Mouse (Mus musculus) cerebellum, adult 11-12 months (tissue): ENCODE data around the gene C5ar2.
A peak's percentile ranks its signal among the peaks of the same experiment; 100 is the strongest.
"Not testable (repeated sequence)": the region's sequence is repeated elsewhere in the genome, so short reads cannot be mapped to it uniquely, and the experiment has no call there.

Experiments used
- DNase-seq: peaks from one replicate; pipeline ENCODE4 v3.0.0; 2022

Gene C5ar2

DNA sequence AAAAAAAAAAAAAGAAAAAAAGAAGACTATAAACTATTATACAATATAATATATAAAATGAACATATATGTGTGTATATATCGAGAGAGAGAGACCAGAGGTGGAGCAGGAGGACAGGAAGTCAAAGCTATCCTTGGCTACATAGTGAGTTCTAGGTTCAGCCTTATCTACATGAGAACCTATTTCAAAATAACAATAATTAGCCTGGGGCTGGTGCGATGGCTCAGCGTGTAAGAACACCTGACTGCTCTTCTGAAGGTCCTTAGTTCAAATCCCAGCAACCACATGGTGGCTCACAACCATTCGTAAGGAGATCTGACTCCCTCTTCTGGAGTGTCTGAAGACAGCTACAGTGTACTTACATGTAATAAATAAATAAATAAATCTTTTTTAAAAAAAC is 12.0 kb upstream of the C5ar2 start:
- not testable (repeated sequence) for DNase-seq

DNA sequence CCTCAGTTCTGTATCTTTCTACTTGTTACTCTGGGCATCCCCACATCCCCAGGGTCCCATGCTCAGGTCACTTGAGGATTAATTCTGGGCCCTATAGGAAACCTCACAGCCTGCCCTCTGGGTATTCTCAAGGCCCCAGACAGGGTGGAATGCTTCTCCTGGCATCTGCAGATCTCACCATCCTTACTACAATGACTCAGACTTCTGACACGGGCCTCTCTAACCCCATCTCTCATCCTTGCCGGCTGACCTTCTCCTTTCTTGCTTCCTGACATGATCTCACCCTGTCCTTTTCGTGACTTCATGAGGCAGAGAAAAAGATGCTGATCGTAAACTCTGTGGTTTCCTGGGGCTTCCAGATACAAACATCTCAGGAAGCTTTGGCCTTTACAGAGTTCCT is 10.2 kb upstream of the C5ar2 start:
- no peak for DNase-seq

DNA sequence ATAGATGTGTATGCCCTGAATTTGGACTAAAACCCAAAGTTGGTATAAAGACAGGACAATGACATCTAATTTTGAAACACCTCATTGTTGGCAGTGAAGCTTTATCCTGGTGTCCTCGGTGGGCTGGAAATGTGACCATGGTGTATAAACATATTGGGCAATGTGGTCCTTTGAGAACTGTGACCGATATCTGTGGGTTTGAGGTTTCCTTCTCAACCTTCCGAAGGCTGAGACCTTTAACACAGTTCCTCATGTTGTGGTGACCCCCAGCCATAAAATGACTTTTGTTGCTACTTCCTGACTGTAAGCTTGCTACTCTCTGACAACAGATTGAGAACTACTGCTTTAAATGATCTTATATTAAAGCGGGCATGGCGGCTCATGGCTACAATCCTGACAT is 6.7 kb upstream of the C5ar2 start:
- DNase-seq, result no peak

DNA sequence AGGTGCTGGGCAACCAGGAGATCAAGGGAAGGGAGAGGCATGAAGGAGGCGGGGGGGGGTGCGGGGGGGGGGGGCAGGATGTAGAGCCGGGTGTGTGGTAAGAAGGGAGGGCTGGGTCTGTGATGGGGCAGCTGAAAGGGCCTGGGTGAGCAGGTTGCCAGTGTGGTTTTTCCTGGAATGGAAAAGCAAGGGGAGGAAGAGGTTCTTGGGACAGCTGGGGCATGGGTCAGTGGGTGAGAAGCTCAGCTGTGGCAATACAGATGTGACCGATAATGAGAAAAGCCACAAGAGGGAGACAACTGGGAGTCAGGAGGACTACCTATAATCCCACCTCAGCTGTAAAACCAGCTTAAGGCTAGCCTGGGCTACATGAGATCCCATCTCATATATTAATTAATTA is 2.0 kb upstream of the C5ar2 start:
- no peak for DNase-seq

DNA sequence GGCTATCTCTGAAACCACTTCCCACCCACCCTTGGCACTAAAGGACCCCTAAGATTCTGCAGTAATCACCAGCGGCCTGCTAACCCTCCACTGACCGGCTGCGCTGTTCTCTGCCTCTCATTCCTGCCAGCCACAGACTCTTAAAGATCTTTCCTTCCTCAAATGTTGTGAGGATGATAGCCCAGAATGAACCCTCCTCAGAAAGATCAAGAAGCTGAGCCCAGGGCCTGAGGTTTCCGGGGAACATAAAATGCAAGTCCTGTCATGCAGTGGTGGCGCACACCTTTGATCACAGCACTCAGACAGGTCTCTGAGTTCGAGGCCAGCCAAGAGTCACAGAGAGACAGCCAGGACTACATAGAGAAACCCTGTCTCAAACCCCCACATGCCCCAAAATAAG is 1.8 kb downstream of the C5ar2 start:
- DNase-seq, result no peak

DNA sequence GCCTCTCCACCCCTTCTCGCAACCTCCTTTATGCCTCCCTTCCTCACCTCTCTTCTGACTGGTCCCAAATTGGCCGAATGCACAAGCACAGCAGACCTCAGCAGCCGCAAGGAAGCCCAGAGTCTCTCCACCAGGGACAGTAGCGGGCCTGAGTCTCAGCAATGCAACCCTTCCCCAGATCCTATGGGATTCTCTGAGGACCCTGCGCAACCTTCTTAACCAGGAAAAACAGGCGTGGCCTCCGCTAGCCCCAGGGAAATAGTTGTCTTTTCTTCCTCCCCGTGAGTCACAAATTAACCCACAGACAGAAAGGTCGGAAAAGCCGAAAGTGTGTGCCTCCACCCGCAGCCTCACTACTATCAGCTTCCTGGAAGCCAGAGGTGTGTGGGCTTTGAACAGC is 2.2 kb downstream of the C5ar2 start:
- DNase-seq, result no peak

DNA sequence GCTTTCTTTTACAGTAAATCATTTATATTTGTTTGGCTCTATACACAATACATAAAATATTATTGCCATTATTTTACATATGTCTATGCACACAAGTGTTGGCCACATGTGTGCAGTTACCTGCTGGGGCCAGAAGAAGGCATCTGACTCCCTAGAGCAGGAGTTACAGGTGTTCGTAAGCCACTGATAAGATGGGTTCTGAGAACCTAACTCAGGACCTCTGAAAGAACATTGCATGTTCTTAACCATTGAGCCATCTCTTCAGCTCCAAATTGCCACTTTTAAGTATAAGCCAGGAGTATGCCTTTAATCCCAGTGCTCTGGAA is 3.0 kb downstream of the C5ar2 start:
- DNase-seq, result no peak

DNA sequence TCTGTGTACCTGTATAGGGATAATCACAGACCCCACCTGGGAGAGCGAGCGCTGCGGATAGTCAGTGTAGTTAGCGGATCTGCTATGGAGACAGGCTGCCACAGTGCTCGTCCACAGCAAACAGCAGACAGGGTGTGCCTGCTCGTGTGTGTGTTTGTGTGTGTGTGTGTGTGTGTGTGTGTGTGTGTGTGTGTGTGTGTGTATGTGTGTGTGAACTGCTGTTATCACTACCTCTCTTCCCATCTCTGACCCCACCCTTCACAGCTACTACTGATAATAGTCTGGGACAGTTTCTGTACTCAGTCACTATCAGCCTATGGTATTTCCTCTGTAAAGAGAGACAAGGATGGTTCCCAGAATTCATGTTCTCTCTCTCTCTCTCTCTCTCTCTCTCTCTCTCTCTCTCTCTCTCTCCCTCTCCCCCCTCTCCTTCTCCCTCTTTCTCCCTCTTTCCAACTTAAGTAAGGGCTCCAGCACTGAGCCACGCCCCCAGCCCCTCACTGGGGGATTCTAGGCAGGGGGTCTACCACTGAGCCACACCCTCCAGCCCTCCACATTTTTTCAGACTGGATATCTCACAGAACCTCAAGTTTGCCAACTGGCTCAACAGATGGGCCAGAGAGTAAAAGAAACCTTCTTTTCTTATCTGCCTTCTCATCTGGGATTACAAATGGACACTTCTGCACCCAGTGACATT is 3.5 kb downstream of the C5ar2 start:
- DNase-seq, result no peak

DNA sequence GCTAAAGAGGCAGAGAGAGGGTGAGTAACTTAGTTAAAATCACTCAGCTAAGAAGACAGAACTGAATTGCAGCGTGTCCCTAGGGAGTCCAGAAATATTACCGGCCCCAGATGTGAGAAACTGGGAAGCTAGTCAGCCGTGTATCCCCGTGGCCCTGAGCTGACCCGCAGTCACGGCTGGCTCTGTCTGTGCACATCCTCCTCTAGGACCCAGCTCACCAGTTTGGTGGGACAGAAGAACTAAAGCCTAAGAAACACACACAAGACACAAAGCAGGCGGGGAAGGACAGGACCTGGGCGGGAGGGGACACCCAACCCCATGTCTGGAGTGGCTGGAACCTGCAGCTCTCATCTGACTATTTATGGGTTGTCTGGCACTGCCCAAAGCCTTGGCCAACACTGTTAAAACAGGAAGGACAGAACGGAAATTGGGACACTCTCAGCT is 4.4 kb downstream of the C5ar2 start:
- peak; percentile 79 for DNase-seq

DNA sequence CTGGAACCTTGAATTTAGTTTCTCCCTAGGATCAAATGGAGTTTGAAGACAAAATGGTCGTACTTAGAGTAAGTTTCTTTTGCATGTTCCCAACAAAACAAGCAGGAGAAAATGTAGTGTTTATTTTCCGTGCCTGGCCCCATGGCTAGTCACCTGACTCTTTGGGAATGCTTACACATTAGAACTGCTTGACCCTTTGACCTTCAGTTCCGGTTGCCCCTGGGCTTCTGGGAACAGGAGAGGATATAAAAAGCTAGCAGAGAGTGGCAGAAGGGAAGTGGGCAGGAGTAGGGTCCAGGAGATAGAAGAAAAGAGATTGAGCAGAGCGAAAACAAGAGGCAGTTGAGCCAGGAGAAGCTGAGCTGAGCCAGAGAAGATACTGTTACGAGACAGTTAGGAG is 14.1 kb downstream of the C5ar2 start:
- DNase-seq, result no peak

DNA sequence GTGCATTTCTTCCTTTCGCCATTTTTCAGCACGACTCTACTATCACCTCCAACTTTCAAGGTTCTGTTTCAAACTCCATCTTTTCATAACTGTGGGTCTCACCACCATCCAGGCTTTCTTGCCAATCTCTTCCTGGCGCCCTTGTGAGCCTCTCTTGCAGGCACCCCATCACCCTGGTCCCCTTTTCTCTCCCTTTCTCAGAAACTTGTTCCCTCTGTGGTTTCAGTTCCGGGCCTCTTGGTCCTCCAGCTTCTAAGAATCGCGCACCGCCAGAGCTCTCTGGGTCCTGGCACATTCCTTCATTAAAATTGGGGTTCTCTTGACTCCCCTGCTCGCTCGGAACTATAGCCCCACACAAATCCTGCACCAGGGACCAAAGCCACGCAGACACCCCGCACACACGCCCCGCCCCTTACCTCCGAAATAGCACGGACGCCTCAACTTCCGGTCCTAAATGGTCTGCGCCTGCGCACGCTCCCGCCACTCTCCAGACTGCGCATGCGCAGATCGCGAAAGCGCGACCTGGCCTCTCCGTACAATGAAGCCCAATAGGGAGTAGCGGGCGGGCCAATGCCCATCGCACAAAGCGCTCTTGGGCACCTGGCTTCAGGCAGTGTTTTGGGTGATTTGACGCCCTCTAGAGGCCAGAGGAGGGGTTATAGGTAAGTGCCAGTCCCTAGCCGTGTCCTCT is 22.2 kb downstream of the C5ar2 start, which contains the start of gene Dhx34:
TSS of gene Dhx34 (minus strand) at position 456 of the 691 bp plus-strand sequence.
- peak; percentile 97 for DNase-seq

DNA sequence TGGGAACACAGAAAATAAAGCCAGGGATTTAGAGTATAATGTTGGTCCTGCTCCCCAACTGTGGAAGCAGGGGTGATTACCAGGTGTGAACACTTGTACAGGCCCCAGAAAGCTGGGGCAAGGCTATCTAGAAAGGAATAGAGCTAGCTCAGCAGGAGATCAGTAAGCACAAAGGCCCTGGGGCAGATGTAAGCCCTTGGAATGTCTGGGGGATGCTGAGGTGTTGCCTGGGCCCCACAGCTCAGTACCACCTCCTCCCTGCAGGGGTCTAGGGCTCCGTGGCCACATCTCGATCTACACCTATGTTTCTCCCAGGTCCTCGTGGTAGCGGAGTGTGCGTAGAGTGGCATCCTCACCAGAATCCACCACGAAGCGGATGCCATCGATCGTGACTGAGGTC is 30.0 kb downstream of the C5ar2 start:
- no peak for DNase-seq

DNA sequence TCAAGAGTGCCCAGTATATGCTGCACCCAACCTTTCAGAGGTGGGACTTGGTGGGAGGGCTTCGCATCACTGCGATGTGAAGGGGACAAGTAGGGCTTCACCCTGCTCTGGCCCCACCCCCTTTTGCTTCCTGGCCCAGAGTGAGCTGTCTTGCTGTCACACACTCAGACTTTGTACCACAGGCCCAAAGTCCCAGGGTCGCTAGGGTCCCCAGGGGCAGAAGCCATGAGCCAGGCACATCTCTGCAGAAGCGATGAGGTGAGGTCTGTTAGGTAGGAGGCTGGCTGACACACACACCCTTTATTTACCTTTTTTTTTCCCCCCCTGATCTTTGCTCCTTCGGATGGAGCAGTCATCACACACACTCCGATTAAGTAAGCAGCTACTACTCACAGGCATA is 30.8 kb downstream of the C5ar2 start:
- no peak for DNase-seq

DNA sequence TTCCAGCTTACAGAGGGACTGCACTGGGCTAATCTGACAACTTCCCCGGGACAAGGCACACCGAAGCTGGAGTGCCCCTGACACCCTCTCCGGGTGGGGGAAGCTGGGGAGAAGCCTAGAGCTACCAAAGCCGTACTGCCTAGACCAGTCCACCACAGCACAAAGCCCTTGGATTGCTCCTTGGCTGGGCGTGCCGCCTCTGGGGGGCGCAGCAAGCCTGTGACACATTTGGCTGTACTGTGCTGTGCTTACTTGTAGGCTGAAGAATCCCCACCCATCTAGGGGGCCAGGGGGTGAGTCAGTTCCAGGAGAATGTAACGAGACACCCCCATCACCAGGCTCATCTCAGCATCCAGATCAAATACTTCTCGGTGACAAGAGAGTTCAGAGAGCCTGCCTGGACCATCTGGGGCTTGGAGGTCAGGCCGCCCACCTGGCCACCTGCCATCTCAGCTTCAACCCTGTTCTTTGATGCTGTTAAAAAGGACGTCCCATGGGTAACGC is 33.0 kb downstream of the C5ar2 start:
- DNase-seq, result no peak

DNA sequence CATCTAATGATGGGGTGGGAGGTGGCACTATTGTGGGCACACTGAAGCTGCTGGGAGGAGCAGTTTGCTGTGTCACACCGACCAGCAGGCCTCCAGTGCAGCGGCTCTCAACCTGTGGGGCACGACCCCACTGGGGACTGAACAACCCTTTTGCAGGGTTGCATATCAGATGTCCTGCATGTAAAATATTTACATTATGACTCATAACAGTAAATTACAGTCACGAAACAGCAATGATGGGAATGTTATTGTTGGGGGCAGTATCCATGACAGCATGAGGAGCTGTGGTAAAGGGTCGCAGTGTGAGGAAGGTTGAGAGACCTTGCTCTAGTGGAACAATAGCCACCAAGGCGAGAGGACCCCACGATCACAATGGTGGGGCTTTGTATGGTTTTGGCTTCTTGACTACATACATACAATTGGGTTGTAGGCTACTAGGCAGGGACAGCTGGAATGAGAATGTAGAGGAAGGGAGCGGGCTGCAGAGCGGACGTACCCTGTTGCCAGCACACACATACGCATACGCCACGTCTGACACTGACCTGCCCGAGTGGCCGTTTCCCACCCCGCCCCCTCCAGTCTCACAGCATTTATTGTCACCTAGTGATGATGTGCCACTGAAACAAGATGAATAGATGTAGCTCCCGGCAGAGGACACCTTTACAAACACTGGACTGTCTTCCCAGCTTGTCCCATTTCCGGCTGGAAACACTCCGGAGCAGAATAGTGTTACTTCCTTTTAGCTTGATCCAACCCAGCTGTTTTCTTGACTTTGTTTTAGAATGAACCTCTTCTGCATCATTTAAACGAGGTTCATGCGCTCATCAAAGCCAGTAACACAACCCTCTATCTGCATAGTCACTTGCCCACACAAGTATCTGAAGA is 34.9 kb downstream of the C5ar2 start:
- no peak for DNase-seq

DNA sequence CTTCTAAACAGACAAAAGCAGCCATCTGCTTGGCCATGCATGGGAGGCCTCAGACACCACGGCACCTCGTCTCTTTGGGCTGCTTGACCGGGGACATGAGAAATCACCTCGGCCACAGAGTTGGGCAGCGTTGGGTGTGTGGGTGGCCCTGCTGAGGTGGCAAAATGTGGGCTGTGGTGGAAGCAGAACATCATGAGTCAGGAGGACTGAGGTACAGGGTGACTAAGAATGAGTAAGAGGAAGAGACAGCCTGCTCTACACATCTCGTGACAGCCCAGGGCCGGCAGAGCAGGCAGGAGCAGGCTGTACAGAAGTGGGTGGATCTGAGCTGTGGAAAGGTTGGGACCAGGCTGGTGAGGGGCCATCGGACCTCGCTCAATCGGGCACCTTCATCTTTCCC is 36.5 kb downstream of the C5ar2 start:
- no peak for DNase-seq

DNA sequence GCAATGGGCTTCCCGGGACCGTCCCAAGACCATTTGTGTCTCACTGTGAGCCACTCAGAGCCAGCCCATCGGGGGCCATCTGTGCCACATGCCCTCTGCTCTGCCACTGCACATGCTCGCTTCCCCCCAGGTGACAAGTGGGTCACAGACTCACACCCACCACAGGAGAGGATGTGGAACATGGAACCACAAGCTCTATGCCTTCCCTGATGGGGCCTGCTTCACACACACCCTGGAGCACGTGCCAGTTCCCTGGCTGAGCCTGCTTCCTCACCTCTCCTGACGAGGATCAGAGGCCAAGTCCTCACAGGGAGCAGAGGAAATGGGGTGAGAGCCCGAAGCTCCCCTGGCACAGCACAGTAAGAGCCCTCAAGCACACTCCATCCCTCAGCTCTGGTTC is 36.9 kb downstream of the C5ar2 start:
- no peak for DNase-seq

DNA sequence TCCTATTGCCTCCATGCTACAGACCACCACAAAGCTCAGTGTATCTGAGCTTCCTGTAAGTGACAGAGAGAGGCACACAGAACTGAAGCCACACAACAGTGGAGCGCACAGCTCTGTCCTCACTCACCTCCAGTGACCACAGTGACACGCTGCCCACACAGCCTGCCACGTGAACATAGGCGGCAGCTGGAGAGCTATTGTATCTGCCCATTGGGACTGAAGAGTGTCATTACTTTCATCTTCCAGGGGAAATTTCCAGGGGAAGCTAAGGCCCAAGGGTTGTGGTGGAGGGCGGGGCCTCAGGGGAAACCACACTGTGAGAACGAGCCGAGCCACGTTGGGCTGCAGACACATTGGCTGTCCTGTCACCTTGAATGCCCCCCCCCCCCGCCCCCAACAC is 39.2 kb downstream of the C5ar2 start:
- no peak for DNase-seq

DNA sequence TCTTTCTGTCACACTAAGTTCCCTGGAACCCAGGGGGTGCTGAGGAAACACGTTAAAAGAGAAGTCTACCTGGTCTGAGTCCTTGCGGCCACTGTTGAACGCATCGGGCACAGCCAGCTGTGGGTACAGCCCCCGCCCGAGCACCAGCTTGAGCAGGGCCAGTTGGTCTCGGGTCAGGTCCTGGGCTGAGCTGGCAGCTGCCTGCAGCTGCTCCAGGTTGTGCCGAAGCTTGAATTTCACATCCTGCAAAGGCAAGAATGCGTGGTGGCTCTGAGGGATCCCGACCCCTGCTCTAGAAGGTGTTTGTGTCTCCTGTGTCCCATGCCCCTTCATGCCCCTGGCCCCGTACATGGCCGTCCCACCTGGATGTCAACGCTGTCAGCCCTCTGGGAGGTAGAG is 40.5 kb downstream of the C5ar2 start:
- DNase-seq, result no peak

DNA sequence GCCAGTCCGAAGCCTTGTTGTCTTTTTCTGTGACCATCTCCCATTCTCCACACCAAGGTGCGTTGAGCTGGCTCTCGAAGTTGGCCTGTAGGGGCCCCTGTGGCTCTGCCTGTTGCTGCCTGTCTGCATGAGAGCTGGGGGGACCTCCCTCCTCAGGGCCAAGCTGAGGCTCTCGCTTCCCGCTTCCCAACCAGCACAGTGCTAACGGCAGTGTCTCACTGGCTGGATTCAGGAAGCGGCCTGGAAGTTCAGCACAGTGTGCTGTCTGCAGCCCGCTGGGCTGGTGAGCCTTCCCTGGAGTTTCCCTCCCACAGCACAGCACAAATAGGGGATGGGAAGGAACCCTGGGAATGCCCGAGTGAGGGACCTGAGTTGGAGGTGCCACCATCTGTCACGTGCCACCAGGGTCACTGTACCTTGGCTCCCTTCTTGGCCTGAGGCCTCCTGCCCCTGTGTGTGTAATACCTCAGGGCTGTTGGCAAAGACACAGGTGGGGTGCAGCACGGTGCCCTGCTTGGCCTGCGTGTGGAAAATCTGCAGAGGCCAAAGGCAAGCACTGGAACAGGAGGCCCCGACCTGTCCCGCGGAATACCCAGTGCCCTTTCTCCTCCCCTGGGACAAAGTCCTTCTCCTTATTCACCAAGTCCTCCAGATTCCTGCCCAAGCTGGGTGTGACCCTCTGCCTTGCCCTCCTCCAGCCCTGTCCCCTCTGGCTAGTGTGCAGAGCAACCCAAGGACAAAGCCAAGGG is 41.0 kb downstream of the C5ar2 start:
- DNase-seq, result no peak

DNA sequence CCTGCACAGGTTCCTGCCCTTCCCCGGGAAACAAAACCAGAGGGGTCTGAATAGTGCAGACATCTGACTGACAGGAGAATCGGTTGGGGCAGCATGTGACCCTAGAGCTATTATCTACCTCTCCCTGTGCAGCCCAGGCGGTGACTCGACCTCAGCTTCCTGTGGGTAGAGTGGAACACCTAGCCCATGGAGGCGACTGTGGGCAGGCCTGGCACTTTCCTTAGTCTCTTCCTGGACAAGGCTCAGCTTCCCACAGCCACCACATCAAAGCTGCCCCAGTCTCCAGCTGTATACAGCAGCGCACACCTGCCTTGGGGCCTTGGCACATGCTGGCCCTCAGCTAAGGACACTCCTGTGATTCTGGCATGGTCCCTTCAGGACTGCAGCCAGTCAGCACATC is 42.8 kb downstream of the C5ar2 start:
- DNase-seq, result no peak

DNA sequence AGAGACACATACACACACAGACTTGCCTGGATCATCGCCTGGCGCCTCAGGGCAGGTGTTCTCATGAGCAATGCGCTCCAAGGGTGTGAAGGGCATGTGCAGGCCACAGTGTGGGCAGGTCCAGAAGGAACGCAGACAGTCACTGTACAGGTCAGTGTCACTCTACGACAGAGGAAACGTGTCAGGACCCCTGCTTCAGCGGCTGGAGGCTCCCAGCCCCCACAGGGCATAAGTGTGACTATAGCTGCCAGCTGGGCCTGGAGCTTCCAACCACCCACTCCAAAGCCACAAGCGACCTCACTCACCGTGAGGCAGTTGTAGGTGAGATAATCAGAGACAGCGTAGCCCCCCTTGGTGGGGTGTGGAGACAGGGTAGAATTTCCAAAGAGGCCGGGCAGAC is 45.4 kb downstream of the C5ar2 start:
- no peak for DNase-seq

DNA sequence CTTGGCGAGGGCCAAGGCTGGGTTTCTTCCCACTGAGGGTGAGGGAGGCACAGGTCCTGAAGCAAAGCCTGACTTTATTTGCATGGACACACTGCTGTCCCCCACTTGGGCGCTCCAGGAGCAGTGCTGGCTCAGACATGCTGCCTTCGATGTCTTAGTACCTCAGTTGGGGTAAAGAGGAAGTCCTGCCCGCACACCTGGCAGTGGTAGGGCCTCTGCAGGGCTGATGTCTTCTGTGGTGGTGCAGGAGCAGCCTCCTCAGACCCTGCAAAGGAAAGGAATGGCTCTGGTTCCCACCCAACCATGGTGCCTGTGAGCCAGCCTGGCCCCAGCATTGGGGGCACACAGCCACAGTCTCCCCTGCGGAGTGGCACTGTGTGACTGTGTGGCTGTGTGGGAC is 46.8 kb downstream of the C5ar2 start:
- DNase-seq, result no peak
